Mouse (Mus musculus): ENCODE results near the gene Rnf111. TPM values are rescaled to one million over a fixed set of nuclear protein-coding genes. Genes with fewer than 3 reads are reported as not detected.

The Rnf111 gene
- total RNA-seq, 2 experiments from 2014 or later: 23.0 to 42.8 TPM

DNA sequence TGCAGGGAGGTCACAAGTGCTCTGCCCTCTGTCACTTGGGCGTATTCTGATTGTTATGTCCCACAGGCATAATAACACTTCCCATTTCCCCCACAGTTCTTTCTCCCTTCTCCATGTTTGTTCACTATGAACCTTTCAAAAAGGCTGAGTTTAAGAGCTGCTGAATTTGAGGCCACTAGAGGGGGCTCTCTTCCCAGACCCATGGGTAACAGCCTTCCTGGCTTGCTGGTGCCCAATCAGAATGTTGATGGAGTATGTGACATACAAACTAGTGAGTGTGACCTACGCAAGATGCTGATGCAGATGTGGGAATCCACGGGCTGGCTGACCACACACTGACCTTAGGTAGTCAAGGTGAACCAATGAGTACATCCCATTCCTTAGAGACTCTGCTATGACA, 94.7 kb downstream of the Rnf111 start:
- ATAC-seq (replicated peaks; ENCODE audit: poor library complexity, severe bottlenecking): no peak

DNA sequence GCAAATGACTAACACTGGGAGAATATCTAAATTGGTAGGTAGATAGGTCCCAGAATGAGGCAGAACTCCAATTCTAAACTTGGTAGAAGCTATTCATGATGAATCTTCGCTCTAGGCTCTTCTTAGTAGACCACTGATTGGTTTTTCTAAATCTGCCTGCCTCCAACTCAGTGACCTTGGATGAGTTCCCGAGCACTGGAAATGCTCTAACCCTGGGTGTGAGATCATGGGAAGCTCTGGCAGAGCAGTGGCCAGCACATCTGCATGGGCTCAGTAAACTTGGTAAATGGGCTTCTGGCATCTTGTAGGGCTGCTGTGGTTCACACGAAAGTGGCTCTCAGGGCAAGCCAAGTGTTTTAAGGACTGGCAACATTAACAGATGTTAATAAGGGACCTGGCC, 96.9 kb downstream of the Rnf111 start:
- ATAC-seq (replicated peaks; ENCODE audit: poor library complexity, severe bottlenecking): no peak

DNA sequence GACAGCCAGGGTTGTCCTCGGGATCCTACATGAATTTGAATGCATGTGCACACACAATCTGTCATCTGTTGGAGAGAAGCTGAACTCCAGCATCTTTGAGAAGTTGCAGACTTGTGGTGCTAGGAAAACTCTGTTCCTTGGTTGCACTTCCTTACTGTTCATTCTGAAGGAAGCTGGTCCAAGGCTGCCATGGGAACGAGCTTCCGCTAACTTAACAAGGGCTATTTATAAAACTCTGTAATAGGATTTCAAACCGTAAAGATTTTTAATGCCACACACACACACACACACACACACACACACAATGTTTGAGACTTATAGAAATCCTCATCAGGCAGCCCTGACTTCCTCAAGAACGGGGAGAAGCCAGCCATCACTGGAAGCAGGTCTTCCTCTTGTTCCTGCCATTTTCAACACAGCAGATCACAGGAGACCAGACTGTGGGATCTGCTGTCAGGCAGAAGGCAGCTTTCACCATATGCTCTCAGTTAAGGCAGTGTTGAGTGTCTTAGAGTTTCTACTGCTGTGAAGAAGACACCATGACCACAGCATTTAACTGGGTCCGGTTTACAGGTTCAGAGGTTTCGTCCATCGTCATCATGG, 101.5 kb downstream of the Rnf111 start:
- no peak for ATAC-seq (replicated peaks; ENCODE audit: poor library complexity, severe bottlenecking)

- no peak for ATAC-seq (replicated peaks; ENCODE audit: poor library complexity, severe bottlenecking)
These were observed 107.4 kb downstream of the Rnf111 start for GRCm38 (mm10) chr9:70396083-70396482.

- no peak; the same call in 1 of the 2 replicates for ATAC-seq (replicated peaks; ENCODE audit: poor library complexity, severe bottlenecking)
These were observed 107.9 kb downstream of the Rnf111 start for GRCm38 (mm10) chr9:70395617-70396016.

DNA sequence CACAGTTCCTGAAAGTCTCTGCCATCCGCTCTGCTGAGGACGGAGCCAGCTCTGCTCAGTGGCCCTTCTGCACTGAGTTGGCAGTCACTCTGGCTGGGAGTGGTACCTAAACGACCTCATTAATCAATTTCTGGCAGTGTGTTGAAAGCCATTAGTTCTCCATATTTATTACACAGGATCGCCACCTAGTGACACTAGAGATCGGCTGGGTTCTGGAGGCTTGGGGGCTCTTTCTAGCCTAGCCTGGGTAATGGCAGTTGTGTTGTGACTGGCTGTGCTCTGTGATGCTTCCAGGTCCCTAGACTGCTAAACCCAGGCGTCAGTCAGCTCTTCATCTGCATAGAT, 111.0 kb downstream of the Rnf111 start:
- ATAC-seq (replicated peaks; ENCODE audit: poor library complexity, severe bottlenecking): peak; percentile 63

GRCm38 (mm10) chr9:70391660-70392562, 111.6 kb downstream of the Rnf111 start:
- ATAC-seq (replicated peaks; ENCODE audit: poor library complexity, severe bottlenecking): no peak

DNA sequence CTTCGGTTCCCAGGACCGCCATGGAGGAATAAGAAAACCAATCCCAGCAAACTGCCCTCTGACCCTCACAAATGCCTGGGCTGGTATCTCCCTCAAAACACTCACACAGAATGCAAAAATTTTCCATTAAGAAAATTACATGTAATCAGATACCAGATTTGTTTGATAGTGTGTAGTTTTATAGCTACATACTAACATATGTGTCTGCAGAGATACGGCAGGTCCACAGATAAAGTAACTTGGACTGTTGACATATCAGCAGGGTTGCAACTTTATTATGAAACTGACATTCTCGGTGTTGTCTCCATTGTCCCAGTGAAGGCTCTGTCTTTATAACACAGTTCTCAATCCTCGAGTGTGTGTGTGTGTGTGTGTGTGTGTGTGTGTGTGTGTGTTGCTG, 112.5 kb downstream of the Rnf111 start:
- ATAC-seq (replicated peaks; ENCODE audit: poor library complexity, severe bottlenecking): no peak

GRCm38 (mm10) chr9:70389548-70389947, 114.0 kb downstream of the Rnf111 start:
- ATAC-seq (replicated peaks; ENCODE audit: poor library complexity, severe bottlenecking): no peak

DNA sequence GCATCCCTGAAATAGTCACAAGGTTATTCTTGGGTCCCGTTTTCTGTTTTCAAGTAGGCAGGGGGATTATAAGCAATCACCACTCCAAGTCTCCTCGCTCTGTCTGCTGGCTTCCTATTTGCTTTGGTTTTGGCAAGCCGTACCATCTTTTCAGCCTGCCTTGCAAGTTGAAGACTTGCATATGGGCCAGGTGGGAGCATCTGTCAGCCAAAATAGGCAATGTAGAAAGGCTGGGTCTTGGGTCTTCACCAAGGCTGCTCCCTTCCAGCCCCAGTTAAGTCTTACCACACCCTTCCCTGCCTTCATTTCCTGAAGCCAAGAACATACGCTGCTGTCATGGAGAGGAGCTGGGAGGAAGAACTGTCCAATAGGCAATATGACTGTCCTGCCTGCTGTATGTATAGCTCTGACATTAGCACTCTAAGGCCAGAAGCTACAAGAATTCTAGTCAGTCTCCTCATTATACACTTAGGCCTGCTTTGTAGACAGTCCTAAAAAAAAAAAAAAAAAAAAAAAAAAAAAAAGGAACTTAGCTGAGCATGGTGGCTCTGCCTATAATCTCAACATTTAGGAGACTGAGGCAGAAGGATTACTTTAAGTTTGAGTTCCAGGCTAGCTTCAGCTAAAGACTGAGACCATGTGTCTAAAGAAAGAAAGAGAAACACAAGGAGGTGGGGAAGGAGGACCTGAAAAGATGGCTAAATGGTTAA, 116.0 kb downstream of the Rnf111 start:
- ATAC-seq (replicated peaks; ENCODE audit: poor library complexity, severe bottlenecking): no peak

DNA sequence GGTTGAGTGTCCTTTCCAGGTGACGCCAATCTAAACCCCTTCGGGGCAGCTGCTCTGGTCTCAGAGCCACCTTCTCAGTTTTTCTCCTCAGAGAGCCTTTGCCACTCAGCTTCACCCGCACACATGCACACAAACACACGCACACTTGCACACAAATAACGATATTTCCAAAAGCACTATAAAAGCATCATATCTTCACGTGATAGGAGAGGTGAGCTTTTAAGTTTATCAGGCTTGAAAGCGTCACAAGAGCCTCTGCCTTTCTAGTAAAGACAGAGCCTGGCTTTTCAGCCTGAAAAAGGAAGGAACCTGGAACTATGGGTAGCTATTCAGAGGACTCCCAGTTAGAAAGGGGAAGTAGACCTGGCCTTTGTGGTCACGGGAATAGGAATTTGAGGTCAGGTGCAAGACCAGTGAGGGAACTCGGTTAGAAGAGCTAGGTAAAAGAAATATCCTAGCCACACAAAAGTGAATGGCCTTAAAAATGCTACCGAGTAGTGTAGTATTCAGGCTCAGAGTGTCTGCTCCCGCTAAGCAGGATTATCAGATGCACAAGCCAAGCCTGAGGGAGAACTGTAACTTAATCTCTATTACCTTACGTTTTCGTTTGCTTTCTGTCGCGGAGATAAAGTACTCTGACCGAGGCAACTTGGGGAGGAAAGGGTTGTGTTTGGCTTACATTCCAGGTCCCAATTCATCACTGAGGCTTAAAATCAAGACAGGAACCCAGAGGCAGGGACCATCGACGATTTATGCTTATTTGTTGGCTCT, 118.4 kb downstream of the Rnf111 start:
- ATAC-seq (replicated peaks; ENCODE audit: poor library complexity, severe bottlenecking): peak; percentile 84

- ATAC-seq (replicated peaks; ENCODE audit: poor library complexity, severe bottlenecking): no peak
These were observed 119.0 kb downstream of the Rnf111 start for GRCm38 (mm10) chr9:70384494-70384893.

DNA sequence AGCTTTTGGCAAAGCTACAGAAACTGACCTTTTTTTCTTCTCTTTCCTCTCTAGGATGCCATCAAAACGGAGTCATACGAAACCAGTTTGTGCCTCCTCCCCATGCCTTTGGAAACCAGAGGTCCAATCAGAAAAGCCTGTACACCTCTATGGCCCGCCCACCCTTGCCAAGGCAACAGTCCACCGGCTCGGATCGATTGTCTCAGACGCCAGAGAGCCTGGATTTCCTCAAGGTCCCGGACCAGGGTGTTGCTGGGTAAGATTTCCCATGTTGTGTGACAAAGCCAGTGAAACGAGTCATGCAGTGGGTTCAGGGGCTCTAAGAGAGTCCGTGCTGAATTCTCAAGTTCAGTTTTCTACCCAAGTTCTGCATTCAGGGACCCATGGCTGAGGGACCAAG, 119.8 kb downstream of the Rnf111 start:
- ATAC-seq (replicated peaks; ENCODE audit: poor library complexity, severe bottlenecking): no peak

GRCm38 (mm10) chr9:70382091-70382490, 121.4 kb downstream of the Rnf111 start:
- ATAC-seq (replicated peaks; ENCODE audit: poor library complexity, severe bottlenecking): peak; percentile 58

DNA sequence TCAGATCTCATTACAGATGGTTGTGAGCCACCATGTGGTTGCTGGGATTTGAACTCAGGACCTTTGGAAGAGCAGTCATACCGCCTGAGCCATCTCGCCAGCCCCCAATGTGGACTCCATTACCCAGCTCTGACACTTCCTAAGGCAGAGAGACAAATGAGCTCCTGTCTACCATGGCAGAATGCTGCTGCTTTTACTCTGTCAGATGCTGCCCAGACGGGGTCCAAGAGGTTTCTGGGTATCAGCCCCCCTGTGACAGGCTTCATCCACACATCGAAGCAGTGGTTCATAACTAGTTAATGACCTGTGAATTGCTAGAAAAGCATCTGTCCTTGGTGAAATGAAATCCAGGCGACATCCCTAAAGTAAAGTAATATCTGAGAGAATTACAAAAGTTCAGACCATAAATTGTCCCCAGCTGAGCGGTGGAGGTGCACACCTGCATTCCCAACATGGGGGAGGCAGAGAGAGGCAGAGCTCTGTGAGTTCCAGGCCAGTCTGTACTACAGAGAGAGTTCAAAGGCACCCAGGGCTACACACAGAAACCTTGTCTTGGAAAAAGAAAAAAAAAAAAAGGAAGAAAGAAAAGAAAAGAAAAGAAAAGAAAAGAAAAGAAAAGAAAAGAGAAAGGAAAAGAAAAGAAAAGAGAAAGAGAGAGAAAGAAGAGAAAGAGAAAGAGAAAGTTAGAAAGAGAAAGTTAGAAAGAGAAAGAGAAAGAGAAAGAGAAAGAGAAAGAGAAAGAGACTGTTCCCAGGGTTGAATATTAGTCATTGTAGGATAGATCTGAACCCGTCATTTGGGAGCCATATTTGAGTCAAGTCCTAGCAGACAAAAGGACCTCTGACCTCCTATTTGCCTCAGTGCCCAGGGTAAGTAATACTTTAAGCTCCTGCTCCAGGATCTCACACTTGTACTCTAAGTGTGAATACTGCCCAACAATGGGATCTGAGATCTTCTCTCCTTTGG, 123.7 kb downstream of the Rnf111 start:
- ATAC-seq (replicated peaks; ENCODE audit: poor library complexity, severe bottlenecking): no peak

Data from granulocyte monocyte progenitor cell, adult 5-6 weeks (primary cell).